Mouse (Mus musculus) liver, embryonic 16.5 days (tissue): ENCODE data around the gene Npdc1. TPM values are rescaled to one million over a fixed set of nuclear protein-coding genes. Genes with fewer than 3 reads are reported as not detected.

ENCODE experiments used
- ATAC-seq: fragments of 200-750 bp; cut with Nextera tagmentation; 2 replicates; pipeline ENCODE4 v1.8.0; 2017; ENCODE audit warnings: low read depth, mild to moderate bottlenecking, moderate number of reproducible peaks, moderate library complexity
- H3K27ac ChIP-seq: fragments of 300-500 bp; sonication (generic); 2 replicates; pipeline ENCODE4 v1.5.1; 2014; ENCODE audit warnings: mild to moderate bottlenecking, low read length
- H3K27me3 ChIP-seq: fragments of 300-500 bp; sonication (generic); 2 replicates; pipeline ENCODE4 v1.6.1; 2014; ENCODE audit warnings: low read depth, low read length, mixed read lengths; ENCODE audit not compliant: control insufficient read depth, insufficient read depth
- H3K36me3 ChIP-seq: fragments of 300-500 bp; sonication (generic); 2 replicates; pipeline ENCODE4 v1.6.1; 2014; ENCODE audit warnings: mild to moderate bottlenecking; ENCODE audit not compliant: control insufficient read depth, insufficient read depth
- H3K4me1 ChIP-seq: fragments of 300-500 bp; sonication (generic); 2 replicates; pipeline ENCODE4 v1.6.1; 2014; ENCODE audit warnings: low read depth, low read length, mixed read lengths; ENCODE audit not compliant: control insufficient read depth
- H3K4me2 ChIP-seq: fragments of 300-500 bp; sonication (generic); 2 replicates; pipeline ENCODE4 v1.6.1; 2014; ENCODE audit warnings: low read depth, low read length, mixed read lengths
- H3K4me3 ChIP-seq: fragments of 300-500 bp; sonication (generic); 2 replicates; pipeline ENCODE4 v1.5.1; 2014; ENCODE audit warnings: low read depth, mild to moderate bottlenecking, low read length
- H3K9ac ChIP-seq: fragments of 300-500 bp; sonication (generic); 2 replicates; pipeline ENCODE4 v1.6.1; 2014; ENCODE audit warnings: low read depth, low read length
- H3K9me3 ChIP-seq: fragments of 300-500 bp; sonication (generic); replicated peaks from 2 replicates; pipeline ENCODE4 v1.6.1; 2016; ENCODE audit warnings: low read length; ENCODE audit not compliant: control insufficient read depth
- WGBS: fragments of 180-500 bp; shearing (Covaris S2); extraction: QIAGEN DNeasy Blood & Tissue Kit; methylation state at CpG from one replicate; pipeline ENCODE4 v1.1.7; 2014; ENCODE audit not compliant: insufficient replicate concordance; 5-methylcytosine and 5-hydroxymethylcytosine counted together
- microRNA-seq: library from miRNA; unstranded; fragments of <30 nt; microRNA quantifications from one replicate; pipeline ENCODE4, GENCODE M21; 2016
- polyA plus RNA-seq: library from polyadenylated mRNA; unstranded; fragments of >200 nt; fragmentation: Nextera tagmentation; extraction: Ambion mirVana; gene quantifications from 2 replicates; pipeline ENCODE4 v1.2.1, GENCODE M21; 2015

Npdc1 gene
- polyA plus RNA-seq, 1 experiment from 2014 or later = 4.8 TPM

DNA sequence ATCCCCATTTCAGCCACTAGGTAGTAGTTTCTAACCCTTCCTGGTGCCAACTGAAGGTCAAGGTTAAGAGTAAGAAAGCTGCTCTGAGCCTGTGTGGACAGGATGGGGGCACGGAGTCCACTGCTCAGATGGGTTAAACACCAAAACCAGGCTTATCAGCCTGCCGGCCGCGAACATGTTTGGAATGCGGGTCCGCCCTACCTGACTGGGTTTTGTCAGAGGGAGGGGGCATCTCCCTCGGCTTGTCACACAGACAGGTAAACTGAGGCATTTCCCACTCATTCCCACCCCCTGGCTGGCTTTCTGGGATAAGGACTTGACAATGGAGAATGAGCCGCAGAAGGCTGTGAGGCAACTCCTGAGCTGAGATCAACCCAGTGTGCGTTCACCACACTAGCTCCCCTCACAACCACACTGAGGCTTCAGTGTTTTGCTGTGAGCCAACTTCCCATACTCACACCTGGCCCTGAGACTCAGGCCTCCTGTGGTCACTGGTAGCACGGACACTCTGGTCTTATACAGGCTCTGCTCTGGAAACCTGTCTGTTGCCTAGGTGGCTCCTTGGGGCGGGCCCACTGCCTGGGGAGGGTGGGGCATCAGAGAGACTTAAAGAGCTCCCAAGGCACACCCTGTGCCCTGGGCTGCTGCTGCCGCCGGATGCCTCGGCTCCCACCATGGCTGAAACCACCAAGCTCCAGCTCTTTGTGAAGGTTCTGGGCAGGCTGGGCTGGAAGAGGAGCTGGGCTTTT is 57.2 kb downstream of the Npdc1 start, which contains the start of gene Clic3:
Gene Clic3, plus strand, starts transcription at position 634 of the 749 bp plus-strand sequence.
- peaks cover 21% of the 10 kb centered on the region for H3K4me1 ChIP-seq
- no peak within 1 kb of the TSS for H3K27ac ChIP-seq
- H3K9me3 ChIP-seq = no peaks in the 10 kb centered on the region
- no peak within 1 kb of the TSS for H3K4me2 ChIP-seq
- ATAC-seq = no peak
- WGBS = 57% methylated on average over 14 of the region's 14 CpGs
- no peaks in the 10 kb centered on the region for H3K27me3 ChIP-seq
- H3K36me3 ChIP-seq = no peaks in the 10 kb centered on the region
- no peak within 1 kb of the TSS for H3K4me3 ChIP-seq
- no peak within 1 kb of the TSS for H3K9ac ChIP-seq

- WGBS = 69% methylated on average over 9 of the region's 9 CpGs
- H3K4me1 ChIP-seq = peaks cover 24% of the 10 kb centered on the region
- ATAC-seq = no peak
- no peak overlapping the region for H3K4me3 ChIP-seq
- no peak overlapping the region for H3K4me2 ChIP-seq
- H3K36me3 ChIP-seq = no peaks in the 10 kb centered on the region
- H3K9ac ChIP-seq = no peak overlapping the region
- no peaks in the 10 kb centered on the region for H3K27me3 ChIP-seq
- H3K27ac ChIP-seq = no peak overlapping the region
- no peaks in the 10 kb centered on the region for H3K9me3 ChIP-seq
Measured at GRCm38 (mm10) chr2:25457022-25457896, 58.1 kb downstream of the Npdc1 start.

- Histone ChIP-seq H3K4me3 (no peak overlapping the region), H3K4me2 (no peak overlapping the region), H3K9ac (no peak overlapping the region), H3K36me3 (no peaks in the 10 kb centered on the region), H3K27me3 (no peaks in the 10 kb centered on the region), H3K27ac (no peak overlapping the region), H3K4me1 (peaks cover 24% of the 10 kb centered on the region), H3K9me3 (no peaks in the 10 kb centered on the region)
- ATAC-seq = no peak
- 63% methylated on average over 5 of the region's 5 CpGs for WGBS
Measured at GRCm38 (mm10) chr2:25458911-25459310, 59.8 kb downstream of the Npdc1 start.

Small RNAs within 50 kb of the gene (microRNA-seq; reads per million reads assigned to microRNA genes)
- 0.74 reads per million for gene Mir3087

Other genes with a start within 250 kb of the Npdc1 start
- gene Nrarp, start 218.6 kb upstream of the Npdc1 start, polyA plus RNA-seq = 1.1 and 1.3 TPM in 2 replicates
- gene Tor4a, start 202.5 kb upstream of the Npdc1 start, polyA plus RNA-seq = 6.5 and 6.6 TPM in 2 replicates
- gene Nelfb, start 187.9 kb upstream of the Npdc1 start, polyA plus RNA-seq = 33.9 and 34.9 TPM in 2 replicates
- gene Stpg3, start 184.7 kb upstream of the Npdc1 start, polyA plus RNA-seq = not detected in 2 replicates
- not detected in 2 replicates for gene Fam166a, start 180.6 kb upstream of the Npdc1 start, polyA plus RNA-seq
- gene Tubb4b, start 174.6 kb upstream of the Npdc1 start, polyA plus RNA-seq = 590 and 624 TPM in 2 replicates
- 0.08 TPM in 1 of 2 replicates, not detected in the other for gene Slc34a3, start 165.0 kb upstream of the Npdc1 start, polyA plus RNA-seq
- not detected in 2 replicates for gene Rnf224, start 162.6 kb upstream of the Npdc1 start, polyA plus RNA-seq
- gene Rnf208, start 157.1 kb upstream of the Npdc1 start, polyA plus RNA-seq = 0.77 TPM in 1 of 2 replicates, not detected in the other
- gene Cysrt1, start 156.9 kb upstream of the Npdc1 start, polyA plus RNA-seq = not detected in 2 replicates
- gene AL732309.1, start 152.5 kb upstream of the Npdc1 start, polyA plus RNA-seq = 1.4 and 1.8 TPM in 2 replicates
- 10.9 and 12.0 TPM in 2 replicates for gene Tmem203, start 143.9 kb upstream of the Npdc1 start, polyA plus RNA-seq
- 3.7 and 4.7 TPM in 2 replicates for gene Tprn, start 136.7 kb upstream of the Npdc1 start, polyA plus RNA-seq
- gene Ssna1, start 126.9 kb upstream of the Npdc1 start, polyA plus RNA-seq = 94.7 and 111 TPM in 2 replicates
- 40.1 and 40.5 TPM in 2 replicates for gene Anapc2, start 126.9 kb upstream of the Npdc1 start, polyA plus RNA-seq
- gene Tmem210, start 111.2 kb upstream of the Npdc1 start, polyA plus RNA-seq = not detected in 2 replicates
- gene Lrrc26, start 109.4 kb upstream of the Npdc1 start, polyA plus RNA-seq = not detected in 2 replicates
- gene Grin1, start 80.2 kb upstream of the Npdc1 start, polyA plus RNA-seq = 0.02 TPM in 1 of 2 replicates, not detected in the other
- 15.3 and 17.2 TPM in 2 replicates for gene Man1b1, start 67.0 kb upstream of the Npdc1 start, polyA plus RNA-seq
- 10.8 and 11.5 TPM in 2 replicates for gene Dpp7, start 43.0 kb upstream of the Npdc1 start, polyA plus RNA-seq
- gene Uap1l1, start 33.7 kb upstream of the Npdc1 start, polyA plus RNA-seq = 12.6 and 14.0 TPM in 2 replicates
- 14.7 and 16.2 TPM in 2 replicates for gene Sapcd2, start 27.0 kb upstream of the Npdc1 start, polyA plus RNA-seq
- 0.54 and 1.0 TPM in 2 replicates for gene Entpd2, start 3.5 kb upstream of the Npdc1 start, polyA plus RNA-seq
- gene Fut7, start 23.9 kb downstream of the Npdc1 start, polyA plus RNA-seq = 0.96 and 1.2 TPM in 2 replicates
- gene Abca2, start 29.4 kb downstream of the Npdc1 start, polyA plus RNA-seq = 1.3 and 1.8 TPM in 2 replicates
- 0.54 and 0.63 TPM in 2 replicates for gene Clic3, start 57.5 kb downstream of the Npdc1 start, polyA plus RNA-seq
- 10.1 TPM in 2 replicates for gene Paxx, start 61.7 kb downstream of the Npdc1 start, polyA plus RNA-seq
- gene Ptgds, start 70.7 kb downstream of the Npdc1 start, polyA plus RNA-seq = 0.35 and 0.71 TPM in 2 replicates
- not detected in 2 replicates for gene Lcn12, start 94.6 kb downstream of the Npdc1 start, polyA plus RNA-seq
- 23.8 and 24.7 TPM in 2 replicates for gene Fbxw5, start 101.4 kb downstream of the Npdc1 start, polyA plus RNA-seq
- 90.7 and 105 TPM in 2 replicates for gene C8g, start 102.4 kb downstream of the Npdc1 start, polyA plus RNA-seq
- gene Traf2, start 147.6 kb downstream of the Npdc1 start, polyA plus RNA-seq = 13.0 and 13.3 TPM in 2 replicates
- 190 and 194 TPM in 2 replicates for gene Edf1, start 158.5 kb downstream of the Npdc1 start, polyA plus RNA-seq
- gene Mamdc4, start 175.5 kb downstream of the Npdc1 start, polyA plus RNA-seq = 2.9 and 7.2 TPM in 2 replicates
- 31.2 and 34.4 TPM in 2 replicates for gene Phpt1, start 175.9 kb downstream of the Npdc1 start, polyA plus RNA-seq
- 0.07 TPM in 1 of 2 replicates, not detected in the other for gene Ajm1, start 182.4 kb downstream of the Npdc1 start, polyA plus RNA-seq
- 17.5 and 19.9 TPM in 2 replicates for gene Rabl6, start 209.2 kb downstream of the Npdc1 start, polyA plus RNA-seq
- 0.02 and 0.05 TPM in 2 replicates for gene Ccdc183, start 218.3 kb downstream of the Npdc1 start, polyA plus RNA-seq
- gene Tmem141, start 222.7 kb downstream of the Npdc1 start, polyA plus RNA-seq = 9.0 and 10.5 TPM in 2 replicates
- 86.7 and 88.1 TPM in 2 replicates for gene Fcna, start 228.7 kb downstream of the Npdc1 start, polyA plus RNA-seq